Mouse (Mus musculus) gastrocnemius, postnatal 36 days (tissue): ENCODE measurements around the gene 4930535I16Rik. TPM values are rescaled to one million over a fixed set of nuclear protein-coding genes. Genes with fewer than 3 reads are reported as not detected.

Experiments
- DNase-seq, 2 experiments: peaks; one replicate each; pipeline ENCODE4 v3.0.0; 2022
- intact Hi-C: fragments of 180-260 bp; cut with DNase I; formaldehyde crosslinking; loops from one replicate; pipeline ENCODE4 v1.15.1; 2025
- total RNA-seq, 2 experiments: library from RNA; stranded (reverse); gene quantifications; 2 replicates each; pipeline ENCODE4 v1.2.3; 2021

4930535I16Rik gene
- total RNA-seq, 2 experiments from 2014 or later: not detected

- intact Hi-C loops: no loop called here
- DNase-seq: no peak
Measured at GRCm38 (mm10) chr4:123911503-123911902, 6.3 kb downstream of the 4930535I16Rik start.

DNA sequence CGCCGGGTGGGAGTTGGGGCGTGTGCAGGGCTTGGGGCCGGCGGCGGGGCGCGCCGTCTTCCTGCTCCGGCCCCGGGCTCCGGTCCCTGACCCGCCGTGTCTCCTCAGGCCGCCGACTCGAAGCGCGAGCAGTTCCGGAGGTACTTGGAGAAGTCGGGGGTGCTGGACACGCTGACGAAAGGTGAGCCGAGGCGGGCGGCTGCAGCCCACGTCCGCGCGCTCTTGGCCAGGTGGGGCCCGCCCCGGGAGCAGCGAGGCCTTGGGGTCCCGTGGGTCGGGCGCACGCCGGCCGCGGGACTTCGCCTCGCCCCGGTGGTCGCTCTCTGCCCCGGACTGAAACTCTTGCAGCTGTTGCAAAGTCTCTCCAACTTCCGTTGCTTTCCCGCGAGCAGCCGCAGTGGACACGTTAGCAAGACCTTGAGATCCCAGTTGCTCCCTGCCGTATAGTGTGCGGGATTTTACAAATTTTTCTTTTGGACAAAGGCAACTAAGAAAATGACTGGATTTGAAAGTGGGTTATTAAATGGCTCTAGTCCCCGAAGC lies 12.6 kb downstream of the 4930535I16Rik start:
- intact Hi-C loops: no loop called here
- no peak for DNase-seq

DNA sequence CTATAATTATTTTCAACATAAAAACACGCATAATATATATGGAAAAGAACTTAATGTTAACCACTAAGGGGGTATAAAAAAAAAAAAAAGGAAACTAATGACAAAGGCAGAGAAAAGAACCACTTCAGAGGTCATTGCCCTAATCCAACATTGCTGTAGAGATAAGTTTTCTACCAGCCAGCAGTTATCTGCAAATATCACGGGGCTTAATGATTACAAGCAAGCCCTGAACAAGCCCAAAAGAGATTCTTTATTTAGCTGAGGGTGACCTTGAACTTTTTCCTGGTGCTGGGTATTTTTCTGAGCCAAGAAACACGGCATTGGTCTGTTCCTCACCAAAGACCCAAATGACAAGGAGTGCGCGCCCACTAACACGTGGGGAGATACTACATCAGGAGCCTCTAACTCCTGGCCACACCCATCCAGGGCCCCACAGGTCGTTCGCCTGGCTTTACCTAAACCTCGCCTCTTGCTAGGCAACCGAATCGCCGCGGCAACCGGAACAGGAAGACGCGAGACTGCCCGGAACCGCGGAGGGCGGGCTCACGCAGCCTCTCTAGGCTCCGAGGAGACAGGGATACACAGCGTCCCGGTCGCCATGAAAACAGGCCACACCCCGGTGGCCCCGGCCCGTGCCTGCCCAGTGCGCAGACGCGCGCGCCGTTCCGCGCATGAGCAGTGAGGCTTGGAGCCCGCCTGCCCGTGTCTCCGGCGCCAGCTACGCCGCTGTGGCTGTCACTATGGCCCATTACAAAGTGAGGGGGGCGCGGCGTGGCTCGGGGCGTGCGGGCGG lies 13.3 kb downstream of the 4930535I16Rik start, which contains the start of gene Mycbp:
Mycbp (plus strand) TSS at position 500 of the 793 bp plus-strand sequence.
- intact Hi-C loops: no loop called here
- DNase-seq: peak; percentile 98 to 99

DNA sequence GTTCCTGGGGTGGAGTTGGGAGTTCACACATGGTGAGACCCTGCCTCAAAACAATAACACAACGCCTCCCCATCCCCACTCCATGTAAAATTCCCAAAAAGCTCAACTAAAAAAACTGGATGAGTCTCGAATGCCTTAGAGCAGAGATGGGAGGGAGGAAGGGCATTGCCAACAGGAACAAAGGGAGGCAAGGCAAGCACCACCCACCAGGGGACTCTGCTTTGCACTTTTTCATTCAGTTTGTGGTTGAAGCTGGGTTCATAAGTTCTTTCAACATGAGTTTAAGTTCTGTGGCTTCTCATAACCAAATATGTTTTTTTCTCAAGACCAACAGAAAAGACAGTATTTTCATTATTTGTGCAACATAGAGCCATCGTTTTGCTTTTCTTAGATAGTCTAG lies 14.4 kb downstream of the 4930535I16Rik start:
- intact Hi-C loops: no loop called here
- DNase-seq: no peak

DNA sequence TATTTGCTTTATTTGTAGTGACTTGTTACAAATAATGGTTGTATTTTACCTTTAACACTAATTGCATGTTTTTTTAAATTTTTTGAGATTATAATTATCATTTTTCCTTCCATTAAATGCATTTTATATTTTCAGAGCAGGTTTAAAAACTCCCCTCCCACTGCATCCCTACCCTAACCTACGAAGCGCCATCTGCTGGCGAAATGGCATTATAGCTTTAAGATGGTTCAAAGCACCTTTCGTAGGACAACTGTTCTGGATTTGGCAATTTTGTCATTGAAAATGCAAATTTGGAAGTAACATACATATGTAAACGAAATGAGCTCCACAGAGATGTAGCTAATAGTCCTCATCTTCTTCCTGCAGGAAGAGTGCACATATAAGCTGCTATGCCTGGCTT lies 19.1 kb downstream of the 4930535I16Rik start:
- intact Hi-C loops: loop anchor here (5.0 to 10.0 kb wide), 2 partner anchors 141 to 304 kb away; no protein-coding TSS in a partner anchor
- DNase-seq: peak in 1 of 2 experiments; percentile 12

DNA sequence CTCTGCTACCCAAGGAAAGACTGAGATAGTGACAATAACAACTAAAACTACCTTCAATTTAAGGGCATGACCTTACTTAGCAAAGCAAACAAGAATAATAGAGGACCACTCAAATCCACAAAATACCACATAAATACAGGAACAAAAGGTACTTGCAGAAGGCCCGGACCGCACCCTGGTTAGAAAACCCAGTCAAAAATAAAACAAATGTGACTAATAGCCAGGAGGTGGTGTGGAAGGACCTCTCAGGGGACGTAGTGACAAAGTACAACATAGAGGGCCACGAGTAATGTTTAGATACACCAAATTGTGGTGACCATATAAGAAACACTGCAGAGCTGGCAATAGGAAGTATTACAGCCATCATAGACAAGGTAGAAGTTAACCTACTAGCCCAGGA lies 23.5 kb downstream of the 4930535I16Rik start:
- DNase-seq: no peak
- intact Hi-C loops: loop anchor here (10.0 kb wide), 1 partner anchor 299 kb away; no protein-coding TSS in a partner anchor

DNA sequence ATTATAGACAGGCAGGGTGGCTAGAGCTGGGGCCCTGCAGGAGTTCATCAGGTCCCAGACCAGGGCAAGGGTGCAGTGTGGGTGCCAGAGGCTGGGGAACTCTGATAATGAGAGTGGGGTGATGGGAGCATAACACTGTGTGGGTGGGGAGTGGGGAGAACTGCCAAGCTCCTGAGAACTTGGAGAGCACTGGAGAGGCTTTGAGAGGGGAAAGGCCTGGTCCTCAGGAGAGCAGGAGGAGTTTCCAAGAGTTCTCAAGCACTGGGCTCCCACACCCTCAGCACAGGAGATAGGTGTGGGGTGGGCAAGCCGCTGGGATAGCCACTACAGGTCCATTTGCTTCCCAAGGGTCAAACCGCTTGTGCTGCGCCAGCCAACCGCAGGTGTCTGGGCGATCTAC lies 24.1 kb downstream of the 4930535I16Rik start:
- intact Hi-C loops: loop anchor here (10.0 kb wide), 1 partner anchor 299 kb away; no protein-coding TSS in a partner anchor
- no peak for DNase-seq

Other genes starting within 250 kb of the 4930535I16Rik start
- 10 to 100 TPM; 49.0 to 51.9 TPM for gene Macf1, start 233.7 kb downstream of the 4930535I16Rik start, total RNA-seq
- gene Ndufs5, start 199.8 kb downstream of the 4930535I16Rik start, total RNA-seq: 100 to 1,000 TPM; 246 to 272 TPM
- gene Akirin1, start 167.7 kb downstream of the 4930535I16Rik start, total RNA-seq: 10 to 100 TPM; 19.3 to 24.3 TPM
- gene Rhbdl2, start 130.1 kb downstream of the 4930535I16Rik start, total RNA-seq: not detected
- gene 4933427I04Rik, start 58.3 kb downstream of the 4930535I16Rik start, total RNA-seq: not detected
- 10 to 100 TPM; 17.1 to 18.5 TPM for gene Mycbp, start 13.2 kb downstream of the 4930535I16Rik start, total RNA-seq
- 10 to 100 TPM; 17.6 to 18.7 TPM for gene Rragc, start 576 bp downstream of the 4930535I16Rik start, total RNA-seq